Mouse (Mus musculus) layer of hippocampus, postnatal 10 days (tissue): ENCODE data around the gene Fhad1. TPM values are rescaled to one million over a fixed set of nuclear protein-coding genes. Genes with fewer than 3 reads are reported as not detected.
A peak's percentile ranks its signal among the peaks of the same experiment; 100 is the strongest.
"Not testable (repeated sequence)": the region's sequence is repeated elsewhere in the genome, so short reads cannot be mapped to it uniquely, and the experiment has no call there.

Source experiments
- DNase-seq, 2 experiments: peaks; one replicate each; pipeline ENCODE4 v3.0.0; 2021; ENCODE audit warnings: low spot score in 2 of 2
- long read RNA-seq: library from polyadenylated mRNA; stranded (forward); transcript quantifications from one replicate; pipeline ENCODE4 v2.0.0, GENCODE M21; 2023
- total RNA-seq, 2 experiments: library from RNA; stranded (reverse); gene quantifications; 2 replicates each; pipeline ENCODE4 v1.2.3; 2021

Gene Fhad1
- 1 to 10 TPM; 2.1 to 3.5 TPM for total RNA-seq
- long read RNA-seq, partial matches to known transcripts, result 1 of 2 reads
- long read RNA-seq, other reads (novel, unspliced or antisense), result 1 of 2 reads

DNA sequence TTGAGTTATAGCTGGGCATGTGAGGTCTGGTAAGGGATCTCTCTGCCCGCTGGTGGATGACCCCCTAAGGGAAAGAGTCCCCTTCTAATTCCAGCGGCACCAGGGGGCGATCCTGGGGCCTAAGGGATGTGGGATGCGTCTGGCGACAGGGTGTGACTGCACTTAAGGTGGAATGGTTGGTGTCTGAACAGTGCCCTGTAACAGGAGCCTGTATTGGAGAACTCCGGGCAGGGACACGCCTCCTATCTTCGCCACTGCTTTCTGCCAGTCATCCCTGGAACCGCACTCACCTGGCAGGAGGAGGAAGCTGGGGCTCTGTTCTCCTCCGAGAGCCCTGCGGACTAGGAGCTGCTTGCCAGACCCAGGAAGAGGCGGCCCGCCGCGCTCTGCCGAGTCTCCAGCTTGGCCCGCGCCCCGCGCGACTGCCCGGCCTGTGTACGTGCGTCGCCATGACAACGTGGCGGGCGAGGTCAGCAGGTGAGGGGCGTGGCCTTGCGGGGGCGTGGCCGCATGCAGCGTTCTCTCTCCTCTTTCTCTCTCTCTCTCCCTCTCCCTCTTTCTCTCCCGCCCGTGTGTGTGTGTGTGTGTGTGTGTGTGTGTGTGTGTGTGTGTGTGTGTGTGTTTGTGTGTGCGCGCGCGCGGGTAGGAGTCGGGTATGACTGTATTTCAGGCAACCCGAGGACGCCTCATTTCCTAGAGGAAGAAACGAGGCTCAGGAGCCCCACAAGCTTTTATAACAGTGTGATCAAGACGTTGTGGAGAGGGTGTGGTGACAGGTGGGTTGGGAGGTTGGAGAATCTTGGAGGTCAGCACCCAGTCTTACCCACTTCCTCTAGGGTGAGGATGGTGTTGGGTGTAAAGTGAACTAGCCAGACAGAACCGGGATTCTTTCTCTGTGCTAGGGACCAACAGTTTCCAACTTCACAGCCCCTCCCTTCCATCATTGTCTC lies at the start of gene Fhad1:
Gene Fhad1, minus strand, starts transcription at position 424 of the 950 bp plus-strand sequence.
- DNase-seq, result peak; percentile 43 to 57

DNA sequence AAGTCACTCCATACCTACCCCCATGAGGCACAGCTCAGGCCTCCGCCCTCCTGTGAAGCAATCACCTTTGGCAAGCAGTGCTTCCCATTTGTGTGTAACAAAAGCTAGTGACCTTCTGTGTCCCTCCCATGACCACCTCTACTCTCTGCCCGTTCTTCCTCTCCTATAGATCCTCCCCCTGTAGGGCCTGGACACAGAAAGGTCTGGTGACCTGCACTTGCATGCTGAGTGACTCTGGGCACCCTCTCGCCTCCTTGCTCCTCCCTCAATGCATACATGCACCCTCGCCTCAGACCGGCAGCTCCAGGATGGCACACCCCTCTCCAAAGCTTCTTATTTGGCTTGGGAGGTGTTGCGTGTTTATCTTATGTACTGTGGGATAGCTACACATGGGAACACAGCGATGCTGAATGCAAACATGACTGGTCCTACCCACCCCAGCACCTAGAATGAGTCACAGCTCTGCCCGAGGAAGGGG lies 48.2 kb upstream of the Fhad1 start:
- DNase-seq, result no peak

DNA sequence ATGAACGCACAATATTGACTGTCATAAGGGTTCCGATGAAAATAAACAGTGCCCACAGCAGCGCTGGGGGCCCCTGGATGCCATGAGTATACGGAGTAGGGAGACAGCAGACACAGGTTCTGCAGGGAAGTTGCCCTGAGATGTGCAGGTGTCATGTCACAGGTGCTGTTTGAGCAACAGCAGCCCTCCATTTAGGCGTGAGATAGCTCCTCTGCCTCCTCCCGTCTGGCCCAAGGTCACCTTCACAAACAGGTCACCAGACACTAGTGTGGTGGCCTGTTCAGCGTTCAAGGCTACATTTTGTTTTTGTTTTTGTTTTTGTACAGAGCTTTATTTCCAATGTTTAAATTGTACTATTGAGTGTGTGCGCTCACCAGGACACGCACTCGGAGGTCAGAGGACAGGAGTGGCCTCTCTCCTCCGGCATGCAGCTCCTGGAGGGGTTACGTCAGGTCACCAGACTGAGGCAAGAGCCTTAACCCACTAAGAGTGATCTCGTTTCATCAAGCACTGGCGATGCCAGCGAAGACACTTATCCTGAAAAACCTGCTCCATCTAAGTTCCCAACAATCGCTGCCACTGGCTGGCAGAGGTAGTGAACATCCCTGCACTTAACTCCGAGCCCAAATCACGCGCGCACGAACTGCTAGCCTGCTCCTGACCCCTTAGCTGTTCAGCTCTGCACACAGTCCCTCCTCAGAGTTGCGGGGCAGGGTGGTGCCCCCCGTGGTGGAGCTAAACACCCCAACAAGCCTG lies 46.8 kb upstream of the Fhad1 start:
- DNase-seq, result no peak

DNA sequence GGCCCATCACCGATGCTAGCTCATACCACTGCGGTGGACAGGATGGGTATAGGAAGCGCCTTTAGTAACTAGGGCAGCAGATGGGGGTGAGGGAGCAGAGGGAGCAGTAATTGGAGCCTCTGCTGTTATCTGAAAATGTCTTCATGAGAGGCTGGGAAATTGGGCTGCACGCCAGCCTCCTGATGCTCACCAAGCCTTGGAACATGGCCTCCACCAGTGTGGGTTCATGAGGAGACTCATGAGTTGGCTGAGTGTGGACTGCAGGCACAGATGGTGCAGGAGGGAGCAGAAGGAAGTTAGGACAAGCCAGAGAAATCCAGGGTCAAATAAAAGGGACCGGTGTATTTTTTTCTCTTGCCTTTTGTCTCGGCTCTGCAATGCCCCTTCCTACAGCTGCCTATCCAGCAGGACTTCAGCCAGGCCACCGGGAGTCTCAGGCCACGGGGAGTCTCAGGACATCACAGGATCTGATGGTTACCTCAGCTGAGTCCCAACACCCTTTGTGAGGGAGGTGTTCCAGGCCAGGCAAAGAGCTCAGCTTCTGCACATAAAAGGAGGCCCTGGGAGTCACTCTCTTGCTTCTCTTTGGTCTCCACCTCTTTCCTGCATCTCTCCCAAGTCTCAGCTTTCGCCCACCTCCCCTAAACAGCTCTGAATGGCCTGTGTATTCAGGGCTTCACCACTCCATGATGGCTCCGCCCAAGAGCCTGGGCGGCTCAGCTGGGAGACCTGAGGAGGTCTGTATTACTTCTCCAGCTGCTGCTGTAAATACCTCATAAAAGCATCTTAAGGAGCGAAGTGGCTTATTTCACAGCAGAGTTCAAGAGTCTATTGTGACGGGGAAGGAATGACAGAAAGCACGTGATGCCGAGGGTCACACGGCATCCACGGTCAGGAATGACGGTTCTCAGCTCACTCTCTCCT lies 45.8 kb upstream of the Fhad1 start:
- peak; percentile 51 to 66 for DNase-seq

DNA sequence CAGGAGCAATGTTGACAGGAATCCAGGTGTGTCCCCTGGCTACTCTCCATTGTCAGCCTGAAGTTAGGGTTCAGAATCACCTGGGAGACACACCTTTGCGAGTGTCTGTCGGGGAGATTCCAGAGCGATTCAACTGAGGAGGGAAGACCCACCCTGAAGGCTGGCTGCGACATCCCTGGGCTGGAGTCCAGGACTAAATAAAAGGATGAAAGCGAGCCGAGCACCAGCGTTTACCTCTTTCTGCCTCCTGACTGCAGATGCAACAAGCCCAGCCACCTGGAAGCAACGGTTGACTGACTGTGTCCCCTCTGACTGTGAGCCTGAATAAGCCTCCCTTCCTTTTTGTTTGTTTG lies 44.9 kb upstream of the Fhad1 start:
- no peak for DNase-seq

DNA sequence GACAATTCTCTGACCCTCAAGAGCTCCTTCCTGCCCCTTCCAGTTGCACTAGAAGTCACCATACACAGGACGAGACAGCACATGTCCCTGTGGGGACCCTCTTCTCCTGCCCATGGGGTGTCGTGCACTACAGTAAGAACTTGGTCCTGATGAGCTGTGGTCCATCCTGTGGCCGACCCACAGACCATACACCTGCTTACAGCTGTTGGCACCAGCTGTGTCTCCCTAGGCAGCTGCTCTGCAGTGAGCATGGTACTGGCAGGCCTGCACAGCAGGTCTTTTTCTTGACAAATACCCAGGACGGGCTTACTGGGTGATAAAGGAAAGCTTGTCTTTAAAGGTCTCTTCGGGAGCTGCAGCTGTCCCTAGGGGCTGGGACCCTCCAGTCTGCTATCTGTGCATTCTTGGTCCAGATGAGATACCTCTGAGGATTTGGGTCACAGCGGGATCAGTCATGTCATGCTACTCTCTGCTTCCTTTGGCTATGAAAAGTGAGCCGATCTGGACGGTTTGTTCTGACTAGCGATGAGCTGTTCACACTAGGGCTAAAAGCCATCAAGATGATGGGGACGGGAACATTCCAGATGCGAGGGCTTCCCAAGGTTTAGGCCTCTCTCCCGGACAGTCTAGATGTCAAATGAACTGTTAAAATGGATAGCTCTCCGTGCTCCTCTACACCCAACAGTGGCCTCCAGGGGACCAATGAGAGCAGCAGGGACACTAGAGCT lies 44.4 kb upstream of the Fhad1 start:
- no peak for DNase-seq

DNA sequence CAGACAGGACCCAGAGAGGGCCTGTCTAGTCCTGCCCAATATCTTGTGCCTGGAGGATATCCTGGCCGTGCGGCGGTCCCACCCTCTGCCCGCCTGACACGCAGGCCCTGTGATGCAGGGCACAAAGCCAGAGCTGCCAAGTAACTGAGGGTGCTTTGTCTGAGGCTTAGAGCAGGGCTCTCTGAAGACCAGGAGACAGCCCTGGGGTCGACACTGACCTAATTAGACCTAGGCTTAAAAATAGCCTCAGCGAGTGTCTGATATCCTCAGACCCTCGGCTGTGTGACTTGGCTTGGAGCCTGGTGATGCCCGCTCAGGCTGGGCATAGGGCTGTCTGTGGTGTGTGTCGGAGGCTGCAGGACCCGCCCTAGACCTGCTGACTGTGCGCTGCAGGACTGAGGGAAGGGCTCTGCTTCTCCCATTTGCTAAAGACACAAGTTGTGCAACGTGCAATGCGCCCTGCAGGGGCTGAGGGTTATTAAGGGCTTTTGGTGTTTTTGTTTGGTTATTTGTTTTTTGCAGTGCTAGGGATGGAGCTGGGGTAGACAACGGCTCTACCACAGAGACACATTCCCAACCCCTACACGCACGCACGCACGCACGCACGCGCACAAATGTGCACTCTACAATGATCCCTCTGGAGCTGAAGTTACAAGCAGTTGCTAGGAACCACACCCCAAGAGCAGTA lies 42.8 kb upstream of the Fhad1 start:
- peak; percentile 37 to 57 for DNase-seq

DNA sequence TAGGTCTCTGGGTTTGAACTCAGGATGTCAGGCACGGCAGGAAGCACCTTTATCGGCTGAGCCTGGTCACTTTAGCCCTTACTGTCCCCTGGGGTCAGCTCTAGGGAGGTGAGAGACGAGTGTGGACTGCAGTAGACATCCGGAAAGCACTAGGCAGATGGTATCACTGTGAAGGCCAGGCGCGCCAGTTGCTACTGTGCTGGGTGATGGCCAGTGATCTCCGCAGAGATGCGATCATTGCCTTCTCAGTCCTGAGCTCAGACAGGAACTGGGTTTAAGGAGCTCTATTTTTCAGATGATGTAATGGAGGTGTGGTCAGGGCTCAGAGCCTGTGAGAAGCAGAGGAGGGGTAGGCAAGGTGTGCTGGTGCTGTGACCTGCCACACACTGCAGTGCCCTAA lies 40.7 kb upstream of the Fhad1 start:
- DNase-seq, result no peak

DNA sequence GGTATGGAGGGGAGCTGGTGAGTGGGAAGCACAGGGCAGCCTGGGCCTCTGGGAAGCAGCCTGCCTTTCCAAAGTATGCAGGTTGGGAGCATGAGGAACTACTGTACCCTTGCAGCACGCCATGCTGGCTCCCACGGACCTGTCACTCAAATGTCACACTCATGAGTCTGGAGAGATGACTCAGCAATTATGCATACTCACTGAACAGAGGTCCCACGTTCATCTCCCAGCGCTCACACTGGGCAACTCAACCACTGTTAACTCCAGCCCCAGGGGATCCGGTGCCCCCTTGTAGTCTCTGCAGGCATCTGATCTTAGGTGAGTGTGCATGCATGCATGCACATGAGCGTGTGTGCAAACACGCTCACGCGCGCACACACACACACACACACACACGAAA lies 39.7 kb upstream of the Fhad1 start:
- no peak for DNase-seq

DNA sequence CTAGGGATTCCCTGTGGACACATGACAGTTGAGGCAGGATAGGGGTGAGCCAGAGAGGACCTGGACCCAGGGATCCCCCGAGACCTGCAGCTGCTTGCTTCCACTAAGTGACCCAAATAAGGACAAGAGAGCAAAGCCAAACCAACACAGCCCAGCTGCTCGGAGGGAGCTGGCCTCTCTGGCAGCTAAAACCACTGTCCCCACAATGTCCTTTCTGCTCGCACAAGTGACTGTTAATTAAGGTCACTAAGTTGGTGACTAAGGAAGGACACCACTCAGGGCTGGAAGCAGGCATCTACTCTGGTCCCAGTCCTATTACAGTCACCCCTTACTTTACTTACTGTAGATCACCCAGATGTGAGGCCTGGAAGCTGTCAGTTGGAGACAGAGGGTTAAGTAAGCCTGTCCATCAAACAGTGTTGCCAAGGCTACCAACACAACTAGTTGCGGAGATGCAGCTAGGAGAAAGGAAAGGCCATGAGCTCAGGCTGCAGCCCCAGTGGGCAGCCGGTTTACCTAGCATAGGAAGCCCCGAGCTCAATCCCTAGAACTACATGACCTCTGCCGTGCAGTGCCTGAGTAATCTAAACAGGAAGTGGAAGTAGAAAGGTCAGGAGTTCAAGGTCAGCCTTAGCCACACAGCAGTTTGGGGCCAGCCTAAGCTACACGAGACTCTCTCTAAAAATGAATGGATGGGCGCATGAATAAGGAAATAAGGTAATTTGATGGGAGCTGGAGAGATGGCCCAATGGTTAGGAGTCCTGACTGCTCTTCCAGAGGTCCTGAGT lies 39.0 kb upstream of the Fhad1 start:
- no peak for DNase-seq

DNA sequence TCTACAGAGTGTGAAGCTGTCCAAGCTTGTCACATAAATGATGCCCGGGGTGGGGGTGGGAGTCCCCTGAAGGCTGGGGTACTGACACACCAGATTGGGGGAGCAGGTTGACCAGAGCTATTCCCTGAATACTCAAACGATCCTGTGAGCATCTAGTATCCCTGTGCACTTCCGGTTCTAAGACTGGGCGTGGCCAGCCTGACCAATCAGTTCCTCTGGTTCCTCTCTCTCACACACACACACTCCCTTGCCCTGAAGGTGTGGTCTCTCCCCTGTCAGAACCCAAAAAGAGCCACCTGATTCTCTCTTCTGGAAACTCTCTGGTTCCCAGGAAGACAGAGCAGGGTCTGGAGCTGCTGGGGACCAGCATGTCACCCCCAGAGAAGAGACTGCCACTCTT lies 38.4 kb upstream of the Fhad1 start:
- no peak for DNase-seq

DNA sequence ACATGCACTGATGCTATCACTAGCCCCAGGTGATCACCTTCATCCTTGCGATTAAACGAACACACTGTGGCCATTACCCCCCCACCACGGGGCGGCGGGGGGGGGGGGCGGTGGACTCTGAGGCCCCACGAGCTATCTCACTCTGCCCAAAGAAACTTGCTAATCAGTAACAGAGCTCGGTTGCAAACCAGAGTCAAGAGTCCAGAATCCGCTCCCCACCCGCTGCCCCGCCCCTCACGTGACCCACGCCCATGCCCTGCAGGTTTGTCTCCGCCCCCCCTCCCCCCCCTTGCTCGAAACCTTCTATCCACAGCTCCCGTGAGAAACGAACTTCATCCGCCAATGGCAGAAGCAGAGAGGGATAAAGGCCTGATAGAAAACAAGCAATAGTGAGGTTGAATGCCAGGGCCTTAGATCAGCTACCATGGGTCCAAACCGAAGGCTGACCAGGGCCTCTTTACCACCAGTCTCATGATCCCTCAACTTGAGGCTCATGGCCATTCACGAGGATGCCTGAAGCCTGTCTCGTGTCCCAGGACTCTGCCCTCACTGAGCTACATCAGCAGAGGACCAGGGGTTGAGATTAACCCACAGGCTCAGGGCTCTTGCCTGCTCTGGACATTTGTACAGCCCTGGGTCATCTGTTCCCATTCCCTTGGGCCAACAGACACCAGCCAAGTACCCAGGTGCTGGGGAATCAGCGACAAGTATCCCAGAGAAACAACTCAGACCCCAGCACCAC lies 37.7 kb upstream of the Fhad1 start:
- DNase-seq, result no peak

DNA sequence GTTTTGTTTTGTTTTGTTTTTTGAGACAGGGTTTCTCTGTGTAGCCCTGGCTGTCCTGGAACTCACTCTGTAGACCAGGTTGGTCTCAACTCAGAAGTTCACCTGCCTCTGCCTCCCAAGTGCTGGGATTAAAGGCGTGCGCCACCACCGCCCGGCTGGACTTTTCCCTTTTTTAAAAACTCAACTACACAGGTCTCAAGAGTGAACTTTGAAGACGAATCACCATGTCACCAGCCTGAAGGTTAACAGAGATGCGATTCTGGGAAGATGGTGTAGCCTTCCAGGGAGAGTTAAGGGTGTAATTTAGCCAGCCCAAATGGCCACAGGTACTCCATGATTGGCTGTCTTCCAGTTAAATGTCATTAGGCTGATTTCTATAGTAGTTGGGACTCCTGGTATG lies 37.0 kb upstream of the Fhad1 start:
- not testable (repeated sequence) for DNase-seq

DNA sequence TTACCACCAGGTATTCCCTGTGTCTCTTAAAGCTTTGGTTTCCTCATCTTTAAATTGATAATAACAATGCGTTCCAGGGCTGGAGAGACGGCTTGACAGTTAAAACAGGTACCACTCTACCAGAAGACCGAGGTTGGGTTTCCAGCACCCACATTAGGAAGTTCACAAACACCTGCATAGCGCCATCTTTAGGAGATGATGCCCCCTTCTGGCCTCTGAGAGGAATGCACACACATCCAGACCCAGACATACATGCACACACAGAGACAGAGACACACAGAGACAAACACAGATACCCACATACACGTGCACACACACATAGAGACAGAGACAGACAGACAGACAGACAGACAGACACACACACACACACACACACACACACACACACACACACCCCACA lies 35.1 kb upstream of the Fhad1 start:
- DNase-seq, result no peak

DNA sequence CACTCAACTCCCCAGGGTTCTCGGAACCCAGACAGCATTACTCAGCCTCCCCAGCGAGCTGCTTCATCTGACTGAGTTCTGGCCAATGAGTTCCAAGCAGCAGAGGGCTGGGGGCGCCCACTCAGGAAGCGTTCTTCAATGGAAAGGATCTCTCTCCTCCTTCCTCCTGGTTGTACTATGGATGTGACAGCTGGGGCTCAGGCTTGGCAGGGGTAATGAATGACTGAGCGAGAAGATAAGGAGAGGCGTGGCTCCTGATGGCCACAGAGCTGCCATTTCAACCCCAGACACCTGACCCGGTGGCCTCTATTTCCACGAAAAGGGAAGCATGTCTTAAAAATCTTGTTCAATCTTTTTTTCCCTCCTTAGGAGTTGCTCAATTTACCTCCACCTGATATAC lies 33.5 kb upstream of the Fhad1 start:
- DNase-seq, result no peak

DNA sequence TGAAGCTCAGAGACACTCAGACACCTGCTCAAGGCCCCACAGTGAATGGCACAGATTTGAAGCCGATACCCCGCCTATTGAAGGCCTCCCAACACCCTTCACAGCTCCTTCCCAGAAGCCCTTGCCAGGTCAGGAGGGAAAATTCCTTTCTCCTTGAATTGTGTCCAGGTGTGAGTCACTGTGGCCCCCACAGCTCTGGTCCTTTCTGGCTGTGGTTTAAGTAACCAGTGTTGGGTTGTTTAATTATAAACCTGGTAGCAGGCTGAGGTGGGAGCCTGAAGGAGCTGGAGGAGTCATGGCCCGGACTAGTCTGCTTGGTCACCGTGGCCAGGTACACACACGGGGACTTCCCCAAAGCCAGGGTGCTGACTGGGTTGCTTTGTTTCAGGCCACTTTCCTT lies 32.1 kb upstream of the Fhad1 start:
- no peak for DNase-seq

DNA sequence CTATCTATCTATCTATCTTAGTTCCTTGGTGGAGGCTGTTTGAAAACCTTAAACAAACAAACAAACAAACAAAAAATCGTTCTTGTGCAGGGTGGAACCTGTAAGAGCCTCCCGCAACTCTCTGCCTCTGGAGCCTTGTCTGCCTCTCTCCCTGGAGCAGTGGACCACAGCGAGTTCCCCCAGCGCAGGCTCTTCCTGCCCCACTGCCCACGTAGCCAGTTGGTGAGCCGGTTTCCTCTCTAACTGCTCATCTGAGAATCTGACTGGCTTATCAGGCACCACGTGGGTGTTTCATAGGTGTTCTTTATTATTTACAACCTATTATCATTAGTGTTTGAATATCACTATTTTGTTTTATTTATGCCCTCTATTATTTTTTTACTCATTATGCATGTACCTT lies 31.6 kb upstream of the Fhad1 start:
- DNase-seq, result no peak

DNA sequence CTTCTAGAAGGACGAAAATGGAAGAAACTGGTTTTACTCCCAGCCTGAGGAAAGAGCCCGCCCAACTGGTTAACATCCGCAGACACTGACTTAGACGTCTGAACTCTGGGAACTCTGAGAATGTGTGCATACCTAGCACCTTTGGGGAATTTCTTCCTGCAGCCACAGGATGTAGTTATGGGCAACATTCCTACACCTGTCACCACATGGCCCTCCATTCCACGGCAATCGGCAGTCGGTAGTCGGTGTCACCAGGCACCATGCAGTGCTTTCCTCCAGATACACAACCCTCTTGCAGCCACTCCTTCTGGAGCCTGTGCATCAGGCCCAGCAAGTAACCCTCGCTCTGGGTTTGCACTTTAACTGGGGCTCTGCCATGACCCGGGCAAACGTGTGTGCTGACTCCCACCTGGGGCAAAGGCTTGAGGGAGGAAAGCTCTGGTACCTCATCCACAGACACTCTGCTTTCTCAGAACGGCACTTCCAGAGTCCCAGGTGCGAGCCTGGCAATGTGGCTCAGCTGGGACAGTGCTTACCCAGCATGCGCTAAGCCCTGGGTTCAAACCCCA lies 30.8 kb upstream of the Fhad1 start:
- DNase-seq, result no peak
